22 mouse cellular contexts compared by ENCODE assay signal in genomic region chr1:73079518-73079917, GRCm38 (mm10).
DNase-seq lines count a peak whose midpoint lies in the region; ATAC-seq and TF ChIP-seq lines count a peak whose summit lies in the region.
"Had no signal": no experiment of that assay in that cellular context is flagged by ENCODE, and none has a peak within 500 bp of the region (broad histone marks: within the 10 kb centered on the region; RNA-seq: fewer than 3 reads in every experiment).

No protein-coding gene starts in this region.

- H3K9ac ChIP-seq in liver, embryonic 12.5 days = no peak overlapping the region
- no peak overlapping the region for H3K9ac ChIP-seq in liver, embryonic 11.5 days (ENCODE audit: low read depth, low read length)
- no peak overlapping the region for H3K9ac ChIP-seq in liver, embryonic 14.5 days (replicated peaks)
- H3K9ac ChIP-seq in liver, postnatal 0 days (replicated peaks) = no peak overlapping the region
- H3K9ac ChIP-seq: embryonic facial prominence, embryonic 13.5 days; embryonic facial prominence, embryonic 15.5 days; forebrain, embryonic 12.5 days had no signal

- TF ChIP-seq EP300 in liver, embryonic 14.5 days (IDR thresholded peaks at IDR 0.05; ENCODE audit: low read depth) = peak; percentile 14; the same call in 1 of the 2 replicates
- no peak for TF ChIP-seq EP300 in liver, postnatal 0 days (IDR thresholded peaks at IDR 0.05; ENCODE audit: low read depth)

- 57% methylated on average over 2 of the region's 2 CpGs for WGBS in liver, embryonic 12.5 days (ENCODE audit: insufficient replicate concordance)
- WGBS in liver, embryonic 11.5 days = 63% methylated on average over 2 of the region's 2 CpGs
- WGBS in liver, embryonic 14.5 days (ENCODE audit: insufficient replicate concordance) = 58% methylated on average over 2 of the region's 2 CpGs
- WGBS in liver, postnatal 0 days (ENCODE audit: insufficient replicate concordance) = 65% methylated on average over 2 of the region's 2 CpGs

- peaks cover 7% of the 10 kb centered on the region; the same call in 1 of the 2 replicates for H3K27me3 ChIP-seq in liver, embryonic 12.5 days (replicated peaks)
- no peaks in the 10 kb centered on the region for H3K27me3 ChIP-seq in liver, embryonic 11.5 days (replicated peaks; ENCODE audit: control insufficient read depth, insufficient read depth, low read length)
- H3K27me3 ChIP-seq in liver, embryonic 14.5 days (ENCODE audit: control insufficient read depth, insufficient read depth, low read length) = no peaks in the 10 kb centered on the region; the same call in 1 of the 2 replicates
- no peaks in the 10 kb centered on the region for H3K27me3 ChIP-seq in liver, postnatal 0 days (ENCODE audit: insufficient read depth, low read length)
- H3K27me3 ChIP-seq: embryonic facial prominence, embryonic 13.5 days; embryonic facial prominence, embryonic 15.5 days; forebrain, embryonic 12.5 days had no signal

- no peak overlapping the region for H3K27ac ChIP-seq in liver, embryonic 12.5 days
- H3K27ac ChIP-seq in liver, embryonic 11.5 days (ENCODE audit: low read depth, low read length) = no peak overlapping the region
- no peak overlapping the region for H3K27ac ChIP-seq in liver, embryonic 14.5 days
- H3K27ac ChIP-seq in liver, postnatal 0 days (ENCODE audit: low read depth) = no peak overlapping the region
- H3K27ac ChIP-seq: embryonic facial prominence, embryonic 13.5 days; embryonic facial prominence, embryonic 15.5 days; forebrain, embryonic 10.5 days; forebrain, embryonic 12.5 days had no signal

- peak; percentile 60 for ATAC-seq in liver, embryonic 12.5 days
- ATAC-seq in liver, embryonic 11.5 days (replicated peaks; ENCODE audit: low FRiP score) = no peak
- ATAC-seq in liver, embryonic 14.5 days (ENCODE audit: insufficient read depth) = 0 out of 2 replicates have a peak, but pooled peaks have one; percentile 35
- no peak for ATAC-seq in liver, postnatal 0 days
- ATAC-seq: forebrain, embryonic 14.5 days; forebrain, embryonic 16.5 days had no signal

- H3K4me1 ChIP-seq in liver, embryonic 12.5 days = peaks cover 2% of the 10 kb centered on the region; the same call in 1 of the 2 replicates
- H3K4me1 ChIP-seq in liver, embryonic 11.5 days (replicated peaks; ENCODE audit: control insufficient read depth, insufficient read depth, low read length) = no peaks in the 10 kb centered on the region
- peaks cover 4 to 6% of the 10 kb centered on the region in 2 experiments; a peak in 3 of 4 replicates for H3K4me1 ChIP-seq in liver, embryonic 14.5 days (replicated peaks; ENCODE audit: control insufficient read depth in 2 of 2, insufficient read depth in 2 of 2, low read length in 1 of 2)
- H3K4me1 ChIP-seq in liver, postnatal 0 days (ENCODE audit: insufficient read depth) = no peaks in the 10 kb centered on the region
- H3K4me1 ChIP-seq: embryonic facial prominence, embryonic 15.5 days; forebrain, embryonic 10.5 days; forebrain, embryonic 12.5 days had no signal

- H3K36me3 ChIP-seq in liver, embryonic 12.5 days = no peaks in the 10 kb centered on the region
- no peaks in the 10 kb centered on the region for H3K36me3 ChIP-seq in liver, embryonic 11.5 days (ENCODE audit: control insufficient read depth, insufficient read depth, low read length)
- H3K36me3 ChIP-seq in liver, embryonic 14.5 days (replicated peaks; ENCODE audit: control insufficient read depth, insufficient read depth, low read depth) = no peaks in the 10 kb centered on the region
- H3K36me3 ChIP-seq in liver, postnatal 0 days (replicated peaks; ENCODE audit: insufficient read depth, low read length) = no peaks in the 10 kb centered on the region
- H3K36me3 ChIP-seq: embryonic facial prominence, embryonic 13.5 days; embryonic facial prominence, embryonic 15.5 days; forebrain, embryonic 10.5 days; forebrain, embryonic 12.5 days had no signal

- no peak overlapping the region for H3K4me3 ChIP-seq in liver, embryonic 12.5 days
- no peak overlapping the region for H3K4me3 ChIP-seq in liver, embryonic 11.5 days (ENCODE audit: low read depth, low read length)
- H3K4me3 ChIP-seq in liver, embryonic 14.5 days (ENCODE audit: insufficient read depth in 1 of 2, low read depth in 2 of 2, low read length in 2 of 2) = no peak overlapping the region
- H3K4me3 ChIP-seq in liver, postnatal 0 days (ENCODE audit: low read depth, low read length) = no peak overlapping the region
- H3K4me3 ChIP-seq: embryonic facial prominence, embryonic 13.5 days; embryonic facial prominence, embryonic 15.5 days; erythroblast, embryonic 14.5 days; forebrain, embryonic 10.5 days; forebrain, embryonic 12.5 days had no signal

- no peaks in the 10 kb centered on the region for H3K9me3 ChIP-seq in liver, embryonic 12.5 days (replicated peaks)
- no peaks in the 10 kb centered on the region for H3K9me3 ChIP-seq in liver, embryonic 11.5 days (ENCODE audit: control insufficient read depth, low read length)
- H3K9me3 ChIP-seq in liver, embryonic 14.5 days (ENCODE audit: control insufficient read depth, low read length) = no peaks in the 10 kb centered on the region
- H3K9me3 ChIP-seq in liver, postnatal 0 days (ENCODE audit: low read length) = no peaks in the 10 kb centered on the region
- H3K9me3 ChIP-seq: embryonic facial prominence, embryonic 13.5 days; embryonic facial prominence, embryonic 15.5 days; forebrain, embryonic 10.5 days; forebrain, embryonic 12.5 days had no signal

- no peak overlapping the region for H3K4me2 ChIP-seq in liver, embryonic 12.5 days
- H3K4me2 ChIP-seq in liver, embryonic 11.5 days = no peak overlapping the region
- no peak overlapping the region for H3K4me2 ChIP-seq in liver, embryonic 14.5 days (ENCODE audit: low read depth)
- H3K4me2 ChIP-seq in liver, postnatal 0 days (ENCODE audit: low read depth, low read length) = no peak overlapping the region
- H3K4me2 ChIP-seq: embryonic facial prominence, embryonic 13.5 days; embryonic facial prominence, embryonic 15.5 days; forebrain, embryonic 12.5 days had no signal

- TF ChIP-seq CTCF in liver, embryonic 14.5 days (IDR thresholded peaks at IDR 0.05; ENCODE audit: low read depth) = no peak
- no peak for TF ChIP-seq CTCF in liver, postnatal 0 days (IDR thresholded peaks at IDR 0.05; ENCODE audit: low read depth)

- DNase-seq in liver, embryonic 11.5 days (ENCODE audit: low spot score) = no peak
- DNase-seq in liver, embryonic 14.5 days (ENCODE audit: low read depth in 3 of 3, low spot score in 3 of 3) = no peak
- DNase-seq in liver, postnatal 0 days = no peak
- no peak for DNase-seq in left cerebral cortex, adult 18-20 months (ENCODE audit: low spot score in 2 of 2)
- DNase-seq: adrenal gland, adult 2 months; adrenal gland, postnatal 10 days; adrenal gland, postnatal 25 days; cerebellum, adult 11 months; cerebellum, adult 18-20 months; cerebellum, adult 8-10 months; cerebellum, adult 9-11 months; cerebellum, postnatal 14 days; cerebellum, postnatal 36 days; embryo, embryonic 11 days had no signal

Comparison
In these comparisons a context has a peak if more than half of its experiments do, and no peak if none do; other contexts are left out.
1. ATAC-seq: peak in liver, embryonic 12.5 days (single experiment) and liver, embryonic 14.5 days (single experiment); none in liver, embryonic 11.5 days (single experiment) and liver, postnatal 0 days (single experiment).